Mouse (Mus musculus) urinary bladder, adult 2 months (tissue): Measurements from ENCODE around the gene Cdiptos. TPM values are rescaled to one million over a fixed set of nuclear protein-coding genes. Genes with fewer than 3 reads are reported as not detected.

Source experiments
- DNase-seq: peaks from one replicate; pipeline ENCODE4 v3.0.0; 2022; ENCODE audit warnings: low spot score
- polyA plus RNA-seq: library from polyadenylated mRNA; depleted of rRNA; stranded (reverse); fragments of >200 nt; gene quantifications from 2 replicates; pipeline ENCODE4 v1.2.3, GENCODE M21; 2012

The Cdiptos gene
- polyA plus RNA-seq, 1 experiment, result 2.7 TPM

DNA sequence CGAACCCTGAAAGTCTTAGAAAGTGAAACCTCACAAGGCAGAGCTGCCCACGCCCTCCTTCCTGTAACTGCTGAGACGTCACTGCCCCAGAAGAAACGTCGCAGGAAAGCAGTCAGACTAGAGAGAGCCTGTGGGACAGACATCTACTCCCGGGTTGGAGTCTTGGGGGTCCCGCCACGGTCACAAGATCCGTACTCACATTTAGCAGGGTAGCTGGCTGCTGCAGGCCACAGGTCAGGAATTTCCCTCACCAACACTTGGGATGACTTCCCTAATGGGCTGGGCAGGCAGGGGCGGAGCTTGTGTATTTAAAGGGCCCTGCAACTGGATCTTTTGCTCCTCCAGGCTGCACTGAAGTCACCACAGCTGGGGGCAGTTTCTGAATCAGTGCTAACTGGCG lies 38.4 kb upstream of the Cdiptos start, which contains the start of gene Mvp:
TSS of gene Mvp (minus strand) at position 302 of the 400 bp plus-strand sequence.
- DNase-seq, result peak; percentile 55

DNA sequence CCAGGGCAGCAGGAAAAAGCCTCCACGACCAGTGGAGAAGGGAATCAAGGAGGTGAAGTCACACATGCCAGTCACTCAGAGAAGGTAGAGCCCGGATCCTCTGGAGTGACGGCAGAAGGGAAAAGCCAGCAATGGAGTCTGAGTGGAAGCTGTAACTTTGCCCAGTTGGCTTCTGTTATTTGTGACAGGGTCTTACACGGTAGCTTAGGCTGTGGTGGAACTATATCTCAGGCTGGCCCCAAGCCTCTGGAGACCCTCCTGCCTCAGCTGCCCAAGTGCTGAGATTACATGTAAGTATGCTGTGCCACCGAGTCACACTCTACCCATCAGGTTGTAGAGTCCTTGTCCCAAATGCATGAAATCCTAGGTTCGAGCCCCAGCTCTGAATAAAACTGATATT lies 37.5 kb upstream of the Cdiptos start:
- no peak for DNase-seq

DNA sequence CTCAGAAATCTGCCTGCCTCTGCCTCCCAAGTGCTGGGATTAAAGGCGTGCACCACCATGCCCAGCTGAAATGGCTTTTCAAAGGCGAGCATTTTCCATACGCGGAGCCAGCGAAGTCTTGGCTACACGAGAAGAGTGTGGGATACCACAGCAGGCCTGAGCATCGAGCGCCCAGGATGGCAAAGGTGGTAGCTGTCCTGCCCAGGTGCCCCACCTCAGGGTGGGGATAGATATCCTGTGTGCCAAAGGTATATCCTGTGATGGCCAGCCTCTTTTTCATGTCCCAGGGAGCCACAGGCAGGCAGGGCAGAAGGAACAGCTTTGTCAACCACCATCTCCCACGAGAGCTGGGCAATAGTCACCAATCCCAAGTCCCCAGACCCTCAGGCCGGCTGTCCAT lies 36.9 kb upstream of the Cdiptos start:
- DNase-seq, result no peak

DNA sequence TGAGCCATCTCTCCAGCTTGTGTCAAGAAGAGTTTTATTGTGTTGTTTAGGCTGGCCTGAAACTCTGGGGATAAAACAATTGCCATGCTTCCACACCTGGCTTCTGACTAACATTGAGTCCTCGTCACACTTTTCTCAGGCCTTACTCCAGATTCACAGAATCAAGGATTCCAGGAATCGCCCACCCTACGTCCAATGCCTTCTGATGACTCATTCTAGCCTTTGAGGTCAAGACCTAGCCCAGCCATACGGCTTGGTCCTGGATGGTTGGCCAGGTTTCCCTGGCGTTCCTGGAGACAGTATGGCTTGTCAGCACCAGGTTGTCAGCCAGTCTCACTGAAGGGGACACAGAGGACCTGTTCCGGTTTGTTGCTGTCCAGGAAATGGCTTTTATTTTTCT lies 36.5 kb upstream of the Cdiptos start:
- DNase-seq, result no peak

DNA sequence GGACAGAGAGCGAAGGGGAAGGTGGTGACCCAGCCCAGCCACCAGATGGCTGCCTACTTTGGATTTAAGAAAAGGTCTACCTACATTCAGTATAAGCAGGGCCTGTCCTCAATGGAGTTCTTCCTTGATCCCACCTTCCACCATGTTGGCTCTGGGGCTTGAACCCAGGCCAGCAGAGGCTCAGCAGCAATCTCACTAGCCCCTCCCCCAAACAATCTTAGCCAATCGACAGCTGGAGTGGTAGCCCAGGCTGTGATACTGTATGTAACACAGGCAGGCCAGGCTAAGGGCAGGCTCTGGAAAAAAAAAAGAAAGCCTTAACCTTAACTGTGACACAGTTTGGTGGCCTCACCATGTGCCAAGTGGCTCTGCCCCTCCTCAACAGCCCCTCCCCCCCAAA lies 35.8 kb upstream of the Cdiptos start:
- DNase-seq, result no peak

DNA sequence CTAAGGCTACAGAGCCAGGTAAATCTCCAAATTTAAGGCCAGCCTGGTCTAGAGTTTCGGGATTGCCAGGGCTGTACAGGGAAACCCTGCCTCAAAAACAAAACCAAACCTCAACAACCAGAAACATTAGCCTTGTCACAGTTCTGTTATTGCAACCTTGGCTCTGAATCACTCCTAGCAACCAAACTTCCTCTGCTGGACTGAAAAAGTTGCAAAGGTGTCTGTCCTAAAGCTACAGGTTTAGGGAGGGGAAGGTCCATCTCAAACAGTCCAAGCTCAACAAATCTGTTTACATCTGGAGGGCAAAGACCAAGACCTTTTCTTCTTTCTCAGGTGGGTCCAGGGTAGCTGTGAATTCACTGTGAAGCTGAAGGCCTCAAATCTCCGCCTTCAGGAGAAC lies 35.2 kb upstream of the Cdiptos start:
- DNase-seq, result no peak

DNA sequence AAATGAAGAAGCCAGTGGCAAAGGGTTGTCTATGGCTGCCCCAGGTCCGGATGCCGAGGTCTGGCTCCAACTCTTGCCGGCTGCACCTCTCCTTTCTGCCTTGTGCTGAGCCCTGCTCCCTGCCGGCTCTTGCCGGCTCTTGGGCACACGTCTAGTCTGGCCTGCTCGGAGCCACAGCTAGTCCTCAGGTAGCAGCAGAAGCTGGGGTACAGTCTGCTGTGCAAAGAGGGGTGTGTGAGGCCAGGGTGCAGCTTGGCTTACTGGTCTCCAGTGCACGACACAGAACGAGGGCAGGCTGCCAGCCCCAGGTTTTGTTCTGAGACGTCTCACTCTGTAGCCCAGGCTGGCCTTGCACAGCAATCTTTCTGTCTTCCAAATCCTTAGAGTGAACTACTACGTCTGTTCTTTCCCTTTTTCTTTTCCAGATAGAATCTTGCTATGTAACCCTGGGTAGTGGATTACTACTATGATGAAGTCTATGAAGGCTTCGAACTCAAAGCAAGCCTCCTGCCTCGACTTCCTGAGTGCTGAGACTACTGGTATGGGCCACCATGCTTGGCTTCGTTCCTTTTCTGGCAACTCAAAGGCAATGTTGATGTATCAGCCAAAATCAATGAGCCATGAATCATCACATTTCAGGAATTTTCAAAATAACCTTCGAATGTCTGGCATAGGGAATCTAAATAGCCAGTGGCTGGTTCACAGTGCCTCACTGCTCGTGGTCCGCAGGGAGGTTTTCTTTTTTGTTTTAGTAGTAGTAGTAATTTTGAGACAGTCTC lies 33.6 kb upstream of the Cdiptos start:
- DNase-seq, result no peak

DNA sequence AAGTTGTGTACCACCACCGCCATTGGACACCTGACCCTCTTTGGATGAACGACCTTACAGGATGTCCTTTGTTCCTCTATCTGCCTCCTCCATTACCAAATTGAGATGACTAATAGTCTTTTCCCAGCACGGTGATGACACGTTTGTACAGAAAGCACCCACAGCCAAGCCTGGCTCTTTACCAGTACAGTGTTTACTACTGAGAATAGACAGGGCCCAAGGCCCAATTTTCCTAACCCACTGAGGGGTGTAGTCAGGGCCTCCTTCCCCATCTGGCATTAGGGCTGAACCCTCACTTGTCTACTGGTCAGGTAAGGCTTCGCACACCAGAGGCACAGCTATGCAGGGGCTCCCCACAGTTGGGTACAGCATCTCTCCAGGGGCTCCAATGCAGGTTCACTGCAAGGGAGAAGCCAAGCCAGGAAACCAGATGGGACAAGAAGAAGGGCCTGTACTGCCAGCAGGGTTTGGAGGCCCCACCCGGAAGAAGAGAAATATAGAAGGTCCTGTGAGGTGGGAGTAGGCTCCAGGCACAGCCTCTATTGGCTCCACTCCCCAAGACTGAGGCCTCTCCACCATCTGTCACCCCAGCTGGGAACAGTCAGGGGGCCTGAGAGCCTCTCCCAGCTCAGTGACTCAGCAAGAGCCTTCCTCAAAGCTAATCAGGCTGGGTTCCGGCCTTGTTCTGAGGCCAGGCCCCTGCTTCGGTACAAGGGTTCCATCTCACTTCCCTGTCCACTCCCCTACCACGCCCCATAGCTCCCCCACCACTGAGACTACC lies 32.5 kb upstream of the Cdiptos start:
- DNase-seq, result no peak

DNA sequence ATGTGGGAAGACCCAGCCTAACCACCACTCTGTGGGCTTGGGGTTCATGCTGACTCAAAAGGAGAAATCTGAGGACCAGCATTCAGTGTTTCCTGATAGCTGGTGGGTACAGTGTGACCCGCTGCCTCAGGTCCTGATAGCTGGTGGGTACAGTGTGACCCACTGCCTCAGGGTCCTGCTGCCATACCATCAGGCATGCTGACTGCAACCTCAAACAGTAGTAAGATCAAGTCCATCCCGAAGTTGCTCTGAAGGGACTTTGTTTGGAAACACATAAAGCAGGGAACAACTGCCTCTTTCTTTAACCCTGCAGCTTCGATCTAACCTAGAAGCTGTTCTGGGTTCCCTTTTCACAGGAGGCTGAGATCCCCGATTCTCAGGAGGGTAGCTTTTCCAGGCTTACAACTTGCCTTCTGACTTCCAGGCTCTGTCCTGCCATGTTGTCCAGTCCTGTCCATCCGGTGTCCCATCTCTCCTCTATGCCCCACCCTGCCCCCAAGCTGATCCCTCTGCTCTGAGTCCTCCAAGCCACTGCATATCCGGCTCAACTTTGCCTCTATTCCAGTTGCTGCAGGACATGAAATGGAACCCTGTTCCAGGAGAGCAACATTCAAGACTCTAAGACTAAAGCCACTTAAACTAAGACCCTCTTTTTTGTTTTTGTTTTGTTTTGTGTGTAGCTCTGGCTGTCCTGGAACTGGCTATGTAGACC lies 31.6 kb upstream of the Cdiptos start:
- no peak for DNase-seq

DNA sequence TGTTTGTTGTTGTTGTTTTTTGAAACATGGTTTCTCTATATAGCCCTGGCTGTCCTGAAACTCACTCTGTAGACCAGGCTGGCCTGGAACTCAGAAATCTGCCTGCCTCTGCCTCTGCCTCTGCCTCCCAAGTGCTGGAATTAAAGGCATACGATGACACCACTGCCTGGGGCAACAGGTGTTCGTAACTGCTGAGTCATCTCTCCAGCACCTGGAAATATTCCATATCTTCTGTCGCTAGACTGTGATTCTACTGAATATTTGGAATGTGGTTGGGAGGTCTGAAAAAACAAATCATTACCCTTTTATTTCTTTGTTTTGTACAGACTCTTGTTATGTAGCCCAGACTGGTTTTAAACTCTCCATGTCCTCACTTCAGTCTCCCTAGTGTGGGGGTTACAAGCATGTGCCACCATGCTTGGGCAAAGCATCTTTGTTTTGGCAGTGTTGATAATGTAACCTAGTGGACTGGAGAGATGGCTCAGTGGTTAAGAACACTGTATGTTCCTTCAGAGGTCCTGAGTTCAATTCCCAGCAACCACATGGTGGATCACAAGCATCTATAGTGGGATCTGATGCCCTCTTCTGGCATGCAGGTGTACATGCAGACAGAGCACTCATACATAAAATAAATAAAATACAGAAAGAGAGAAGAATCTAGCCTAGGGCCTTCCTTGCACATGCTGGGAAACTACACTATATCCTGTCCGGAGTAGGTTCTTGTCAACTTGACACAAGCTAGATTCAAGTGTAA lies 28.4 kb upstream of the Cdiptos start:
- DNase-seq, result no peak

DNA sequence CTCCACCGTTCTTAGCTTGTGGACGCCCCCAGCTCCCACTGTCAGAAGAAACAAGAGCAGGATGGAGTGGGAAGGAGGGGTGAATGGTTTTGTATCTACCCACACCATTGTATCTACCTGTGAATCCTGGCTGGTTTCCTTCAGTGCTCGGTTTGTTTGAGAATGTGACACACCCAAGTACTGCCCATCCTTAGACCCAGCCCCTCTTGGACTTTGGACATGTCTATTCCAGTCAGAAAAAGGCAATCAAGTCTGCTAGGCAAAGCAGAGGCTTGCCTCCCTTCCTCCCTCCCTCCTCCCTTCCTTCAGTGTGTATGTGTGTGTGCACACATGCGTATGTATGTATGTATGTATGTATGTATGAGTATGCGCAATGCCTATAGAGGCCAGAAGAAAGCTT lies 27.7 kb upstream of the Cdiptos start:
- DNase-seq, result no peak

DNA sequence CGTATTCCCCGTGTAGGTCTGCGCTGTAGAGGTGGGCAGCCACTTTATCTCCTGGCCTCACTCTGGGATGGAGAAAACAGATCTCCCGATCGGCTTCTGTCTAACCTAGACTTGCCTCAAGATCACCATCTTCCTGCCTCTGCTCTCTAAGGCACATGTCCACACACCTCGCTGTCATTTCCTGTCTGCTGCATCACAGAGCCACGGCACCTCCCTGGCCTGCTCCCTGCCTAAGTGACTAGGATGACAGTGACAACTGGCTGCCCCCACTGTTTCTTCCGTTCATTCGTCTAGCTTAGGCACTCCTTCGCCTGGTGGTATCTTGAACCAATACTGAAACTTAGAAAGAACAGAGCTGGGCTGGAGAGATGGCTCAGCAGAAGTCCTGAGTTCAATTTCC lies 23.7 kb upstream of the Cdiptos start:
- DNase-seq, result no peak

DNA sequence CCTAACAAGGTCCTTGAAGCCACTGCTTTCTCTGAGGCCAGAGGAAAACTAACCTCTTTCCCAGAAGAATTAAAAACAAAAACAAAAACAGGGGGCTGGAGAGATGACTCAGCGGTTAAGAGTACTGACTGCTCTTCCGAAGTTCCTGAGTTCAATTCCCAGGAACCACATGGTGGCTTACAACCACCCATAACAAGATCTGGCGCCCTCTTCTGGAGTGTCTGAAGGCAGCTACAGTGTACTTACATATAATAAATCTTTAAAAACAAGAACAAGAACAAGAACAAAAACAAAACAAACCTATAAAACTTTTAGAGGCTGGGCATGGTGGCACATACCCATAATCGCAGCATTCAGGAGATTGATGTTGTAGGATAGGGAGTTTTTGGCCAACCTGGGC lies 20.6 kb upstream of the Cdiptos start:
- DNase-seq, result no peak

DNA sequence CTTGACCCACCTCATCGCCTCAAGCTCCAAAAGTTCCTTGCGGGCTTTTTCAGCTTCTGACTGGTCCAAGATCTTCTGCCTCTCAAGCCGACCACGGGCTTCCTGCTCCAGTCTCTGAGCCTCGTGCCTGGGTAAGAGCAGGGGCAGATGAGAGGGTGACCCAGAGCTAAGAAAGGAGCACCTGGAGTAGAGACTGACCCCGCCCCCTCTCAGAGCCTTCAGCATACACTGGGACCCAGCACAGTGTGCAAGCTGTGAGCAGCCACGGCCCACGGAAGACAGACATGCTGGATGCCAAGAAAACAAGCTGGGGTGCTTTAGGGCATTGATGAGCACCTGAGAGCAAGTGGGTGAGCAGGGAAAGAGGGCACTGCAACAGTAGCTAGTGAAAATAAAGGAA lies 12.9 kb upstream of the Cdiptos start:
- DNase-seq, result no peak

DNA sequence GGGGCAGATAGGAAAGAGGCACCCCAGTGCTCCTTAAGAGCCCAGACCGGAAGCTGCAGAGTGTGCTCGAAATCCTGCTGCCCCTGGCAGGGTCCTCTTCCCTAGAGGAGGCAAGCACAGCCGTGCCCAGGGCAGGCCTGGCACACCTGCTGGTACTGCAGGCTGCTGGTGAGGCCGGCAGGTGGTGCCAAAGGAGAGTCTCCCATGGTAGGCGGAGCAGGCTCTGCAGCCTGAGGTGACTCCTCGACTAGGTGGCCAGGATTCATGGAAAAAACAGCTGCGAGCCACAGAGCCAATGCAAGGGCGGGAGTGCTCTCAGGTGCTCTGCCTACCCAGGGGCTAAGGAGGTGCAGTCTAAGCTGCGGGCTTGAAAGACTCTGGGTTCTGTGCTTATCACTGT lies 10.4 kb upstream of the Cdiptos start:
- DNase-seq, result no peak

DNA sequence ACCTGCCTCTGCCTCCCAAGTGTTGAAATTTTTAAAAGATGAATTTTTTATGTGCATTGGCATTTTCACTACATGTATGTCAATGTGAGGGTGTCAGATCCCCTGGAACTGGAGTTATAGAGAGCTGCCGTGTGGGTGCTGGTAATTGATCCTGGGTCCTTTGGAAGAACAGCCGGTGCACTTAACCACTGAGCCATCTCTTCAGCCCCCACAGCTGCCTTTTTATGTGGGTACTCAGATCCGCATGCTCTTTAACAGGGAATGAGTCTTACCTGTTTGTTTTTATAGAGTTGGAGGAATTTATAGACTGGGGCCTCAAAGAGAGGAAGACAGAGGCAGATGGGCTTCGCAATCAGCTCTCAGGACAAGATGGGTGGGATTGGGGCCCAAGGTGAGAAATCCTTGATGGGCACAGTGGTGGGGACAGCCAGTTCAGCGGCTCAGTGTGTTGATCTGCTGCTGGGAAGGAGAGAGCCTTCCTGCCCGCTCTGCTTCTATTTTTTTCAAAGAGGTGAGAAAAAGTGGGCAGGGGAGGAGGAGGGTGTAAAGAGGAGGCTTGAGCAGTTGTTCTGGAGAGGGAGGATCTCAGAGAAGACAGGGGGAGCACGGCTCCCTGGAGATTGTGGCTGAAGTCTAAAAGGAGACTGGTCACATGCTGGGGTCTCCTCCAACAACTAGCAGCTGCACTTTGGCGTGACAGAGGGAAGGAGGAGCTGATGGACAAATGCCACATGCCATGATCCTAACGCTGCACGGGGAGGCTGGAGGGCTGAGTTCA lies 9.0 kb upstream of the Cdiptos start:
- DNase-seq, result no peak

DNA sequence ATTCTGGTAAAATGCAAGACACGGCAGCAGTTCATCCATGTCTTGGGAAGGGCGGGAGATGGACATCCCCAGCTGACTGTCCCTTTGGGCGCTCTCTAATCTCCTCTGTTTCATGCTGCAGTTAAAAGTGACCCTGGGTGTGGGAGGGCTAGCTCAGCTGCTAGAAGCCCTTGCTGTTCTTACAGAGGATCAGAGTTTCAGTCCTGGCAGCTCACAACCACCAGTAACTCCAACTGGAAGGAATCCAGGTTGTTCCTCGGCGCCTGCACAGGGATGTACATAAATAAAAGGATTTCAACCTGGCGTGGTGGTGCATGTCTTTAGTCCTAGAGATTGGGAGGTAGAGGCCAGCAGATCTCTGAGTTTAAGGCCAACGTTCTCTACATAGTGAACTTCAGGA lies 7.2 kb upstream of the Cdiptos start:
- DNase-seq, result no peak

DNA sequence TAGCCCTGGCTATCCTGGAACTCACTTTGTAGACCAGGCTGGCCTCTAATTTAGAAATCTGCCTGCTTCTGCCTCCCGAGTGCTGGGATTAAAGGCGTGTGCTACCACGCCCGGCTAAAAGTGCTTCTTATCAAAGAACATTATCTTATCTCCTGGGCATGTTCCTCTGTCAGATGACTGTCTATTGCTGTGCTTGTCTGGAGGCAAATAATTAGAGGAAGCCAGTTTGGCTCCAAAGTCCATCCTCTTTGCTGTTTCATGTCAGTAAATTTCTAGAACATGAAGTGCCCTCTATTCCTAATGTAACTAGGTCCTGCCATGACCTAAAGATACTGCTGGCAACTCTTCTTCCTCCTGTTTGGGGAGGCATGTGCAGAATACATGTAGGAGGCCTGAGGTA lies 6.2 kb upstream of the Cdiptos start:
- no peak for DNase-seq

DNA sequence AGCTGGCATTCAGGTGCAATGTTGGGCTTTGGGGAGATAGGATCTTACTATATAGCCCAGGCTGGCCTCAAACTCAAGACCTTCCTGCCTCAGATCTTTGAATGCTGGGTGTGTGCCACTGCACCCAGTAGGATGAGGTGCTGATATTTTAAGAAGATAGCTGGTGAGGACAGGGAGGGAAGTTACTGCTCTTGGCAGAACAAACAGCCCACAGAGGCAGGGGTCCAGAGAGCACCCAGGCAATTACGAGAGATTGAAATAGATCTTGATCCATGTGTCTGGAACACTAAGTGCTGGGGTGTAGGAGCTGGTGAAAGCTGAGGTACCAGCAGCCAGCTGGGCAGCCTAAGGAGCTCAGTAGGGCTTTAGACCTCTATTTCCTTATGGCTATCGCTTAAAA lies 5.7 kb upstream of the Cdiptos start:
- DNase-seq, result no peak

DNA sequence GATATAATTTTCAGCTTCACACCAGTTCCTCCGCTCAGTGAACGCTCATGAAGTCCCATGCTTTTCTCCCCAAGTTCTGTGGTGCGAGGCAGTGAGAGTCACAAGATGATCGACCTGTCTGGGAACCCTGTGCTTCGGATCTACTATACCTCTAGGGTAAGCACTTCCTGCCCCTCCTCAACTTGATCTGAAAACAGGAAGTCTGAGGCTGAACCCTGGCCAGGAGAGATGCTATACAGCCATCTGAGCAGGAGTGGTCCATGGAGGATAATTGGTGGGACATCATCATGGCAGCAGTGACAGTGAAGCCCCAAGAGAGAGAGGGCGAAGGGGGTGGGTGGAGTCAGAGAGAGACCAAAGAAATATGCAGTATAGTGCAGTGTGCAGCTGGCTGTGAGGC lies 2.9 kb upstream of the Cdiptos start:
- DNase-seq, result no peak

DNA sequence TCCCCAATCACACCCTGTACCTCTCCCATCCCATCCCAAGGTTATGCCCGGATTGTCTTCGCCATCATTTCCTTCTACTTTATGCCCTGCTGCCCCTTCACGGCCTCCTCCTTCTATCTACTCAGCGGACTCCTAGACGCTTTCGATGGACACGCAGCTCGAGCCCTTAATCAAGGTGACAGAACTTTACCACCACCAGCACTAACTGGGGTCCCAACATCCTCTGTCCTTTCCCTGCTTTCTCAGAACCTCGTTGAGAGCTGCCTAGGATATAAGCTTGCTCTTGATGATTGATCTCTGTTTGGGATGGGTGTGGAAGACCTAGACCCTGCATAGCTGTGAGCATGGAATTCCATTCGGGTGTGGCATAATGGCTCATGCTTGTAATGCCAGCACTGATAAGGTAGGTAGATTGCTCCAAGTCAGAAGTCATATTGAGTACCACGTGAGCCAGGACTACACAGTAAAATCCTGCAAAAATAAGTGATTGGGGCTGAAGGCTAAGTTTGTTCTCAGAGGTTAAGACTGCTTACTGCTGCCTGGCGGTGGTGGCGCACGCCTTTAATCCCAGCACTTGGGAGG lies 1.1 kb upstream of the Cdiptos start:
- no peak for DNase-seq

DNA sequence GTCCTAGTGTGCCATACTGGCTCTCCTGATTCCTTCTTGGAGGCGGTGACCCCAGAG lies 177 bp downstream of the Cdiptos start, which contains the start of gene Cdipt:
TSS of gene Cdipt (plus strand) at position 22 of the 57 bp plus-strand sequence.
- no peak for DNase-seq
